ENCODE assay signal across 18 mouse cellular contexts in the genomic region with DNA sequence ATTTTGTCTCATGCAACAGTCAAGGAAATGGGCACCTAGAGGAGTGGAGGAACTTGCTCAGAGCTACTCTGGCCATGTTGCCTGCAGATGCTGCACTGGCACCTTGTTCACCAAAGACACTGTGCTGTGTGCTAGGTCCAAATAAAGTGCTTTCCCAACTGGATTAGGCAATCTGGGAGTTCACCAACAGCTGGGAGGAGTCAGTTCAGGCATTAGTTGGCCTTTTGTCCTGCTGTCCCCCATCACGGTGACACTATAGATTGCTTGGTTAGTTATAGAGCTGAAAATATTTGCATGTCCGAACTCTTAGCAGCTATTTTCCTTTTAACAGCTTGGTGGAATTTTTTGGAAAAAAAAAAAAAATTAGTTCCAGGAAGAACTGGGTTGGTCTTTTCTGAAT. TPM values are rescaled to one million over a fixed set of nuclear protein-coding genes. Genes with fewer than 3 reads are reported as not detected.
A peak's percentile ranks its signal among the peaks of the same experiment; 100 is the strongest.
DNase-seq lines count a peak whose midpoint lies in the region; ATAC-seq and TF ChIP-seq lines count a peak whose summit lies in the region.
"Had no signal": no experiment of that assay in that cellular context is flagged by ENCODE, and none has a peak within 500 bp of the region (broad histone marks: within the 10 kb centered on the region; RNA-seq: fewer than 3 reads in every experiment).

No protein-coding gene starts in this region.

- H3K9me3 ChIP-seq in heart, embryonic 10.5 days: no peaks in the 10 kb centered on the region
- H3K9me3 ChIP-seq in heart, embryonic 14.5 days (ENCODE audit: control insufficient read depth, low read length): no peaks in the 10 kb centered on the region
- no peaks in the 10 kb centered on the region for H3K9me3 ChIP-seq in lung, postnatal 0 days (ENCODE audit: low read length)
- H3K9me3 ChIP-seq in hindbrain, embryonic 16.5 days (ENCODE audit: control insufficient read depth, low read length): no peaks in the 10 kb centered on the region
- H3K9me3 ChIP-seq: embryonic facial prominence, embryonic 15.5 days; forebrain, embryonic 12.5 days; limb, embryonic 10.5 days had no signal

- H3K27me3 ChIP-seq in heart, embryonic 10.5 days (ENCODE audit: insufficient read depth, poor library complexity, severe bottlenecking): no peaks in the 10 kb centered on the region
- no peaks in the 10 kb centered on the region for H3K27me3 ChIP-seq in heart, embryonic 14.5 days (ENCODE audit: control insufficient read depth, insufficient read depth, low read length)
- H3K27me3 ChIP-seq in lung, postnatal 0 days (replicated peaks; ENCODE audit: insufficient read depth, low read length): no peaks in the 10 kb centered on the region
- no peaks in the 10 kb centered on the region for H3K27me3 ChIP-seq in hindbrain, embryonic 16.5 days (replicated peaks; ENCODE audit: control insufficient read depth, insufficient read depth, low read length)
- H3K27me3 ChIP-seq: embryonic facial prominence, embryonic 15.5 days; forebrain, embryonic 12.5 days had no signal

- peak; percentile 54 for TF ChIP-seq EP300 in lung, postnatal 0 days (IDR thresholded peaks at IDR 0.05)

- ATAC-seq in heart, embryonic 14.5 days (ENCODE audit: insufficient number of reproducible peaks, insufficient read depth, low FRiP score, low read depth): no peak
- peak; percentile 94 for ATAC-seq in lung, postnatal 0 days
- ATAC-seq in hindbrain, embryonic 16.5 days: no peak
- ATAC-seq: inflammation-experienced regulatory T-cells, adult 6 months had no signal

- peaks cover 17% of the 10 kb centered on the region for H3K4me1 ChIP-seq in heart, embryonic 10.5 days
- H3K4me1 ChIP-seq in heart, embryonic 14.5 days (ENCODE audit: control insufficient read depth in 2 of 2, insufficient read depth in 2 of 2, low read length in 2 of 2): peaks cover 18 to 28% of the 10 kb centered on the region in 2 experiments
- no peaks in the 10 kb centered on the region for H3K4me1 ChIP-seq in lung, postnatal 0 days (ENCODE audit: insufficient read depth, low read depth, low read length)
- H3K4me1 ChIP-seq in hindbrain, embryonic 16.5 days (ENCODE audit: control insufficient read depth, insufficient read depth, low read depth, low read length): no peaks in the 10 kb centered on the region; the same call in 1 of the 2 replicates
- H3K4me1 ChIP-seq: forebrain, embryonic 12.5 days; limb, embryonic 10.5 days had no signal

- H3K27ac ChIP-seq in heart, embryonic 10.5 days: no peak overlapping the region
- peak overlapping the region; percentile 31 to 79; a peak in 3 of 4 replicates for H3K27ac ChIP-seq in heart, embryonic 14.5 days (replicated peaks in 1 of 2; ENCODE audit: control insufficient read depth in 1 of 2, insufficient read depth in 1 of 2, low read depth in 2 of 2, low read length in 2 of 2)
- 0 out of 2 replicates have a peak overlapping the region, but pooled peaks have one; percentile 15 for H3K27ac ChIP-seq in lung, postnatal 0 days (ENCODE audit: low read length)
- no peak overlapping the region for H3K27ac ChIP-seq in hindbrain, embryonic 16.5 days (ENCODE audit: low read depth, low read length)
- H3K27ac ChIP-seq: embryonic facial prominence, embryonic 15.5 days; forebrain, embryonic 12.5 days; limb, embryonic 10.5 days had no signal

- no peak overlapping the region for H3K9ac ChIP-seq in heart, embryonic 14.5 days (ENCODE audit: low read length)
- H3K9ac ChIP-seq in lung, postnatal 0 days (replicated peaks; ENCODE audit: low read depth): no peak overlapping the region
- no peak overlapping the region for H3K9ac ChIP-seq in hindbrain, embryonic 16.5 days (ENCODE audit: low read depth, low read length)
- H3K9ac ChIP-seq: embryonic facial prominence, embryonic 15.5 days; forebrain, embryonic 12.5 days had no signal

- TF ChIP-seq CTCF in lung, postnatal 0 days (IDR thresholded peaks at IDR 0.05): no peak

- DNase-seq in heart, adult 11 months: peak; percentile 89
- DNase-seq in heart, embryonic 10.5 days (ENCODE audit: low spot score): no peak
- DNase-seq in NIH3T3 (ENCODE audit: low read depth): peak; percentile 28
- peak; percentile 86 for DNase-seq in lung, postnatal 0 days (ENCODE audit: low spot score)
- DNase-seq in cerebellum, adult 8-10 months: no peak
- DNase-seq: adrenal gland, postnatal 25 days; cerebellum, adult 9-11 months; midbrain, embryonic 14.5 days; thymus, postnatal 36 days had no signal

- H3K36me3 ChIP-seq in heart, embryonic 10.5 days: peaks cover 11% of the 10 kb centered on the region; the same call in 1 of the 2 replicates
- peaks cover 3% of the 10 kb centered on the region for H3K36me3 ChIP-seq in heart, embryonic 14.5 days (ENCODE audit: control insufficient read depth, insufficient read depth, low read length)
- no peaks in the 10 kb centered on the region for H3K36me3 ChIP-seq in lung, postnatal 0 days (ENCODE audit: insufficient read depth, low read length)
- H3K36me3 ChIP-seq in hindbrain, embryonic 16.5 days (ENCODE audit: control insufficient read depth, insufficient read depth, low read length): peaks cover 3% of the 10 kb centered on the region; the same call in 1 of the 2 replicates

- H3K4me3 ChIP-seq in heart, embryonic 10.5 days: no peak overlapping the region
- H3K4me3 ChIP-seq in heart, embryonic 14.5 days (ENCODE audit: control insufficient read depth in 1 of 2, insufficient read depth in 1 of 2, low read depth in 1 of 2, low read length in 2 of 2): no peak overlapping the region
- H3K4me3 ChIP-seq in lung, postnatal 0 days (ENCODE audit: low read depth, low read length): no peak overlapping the region
- H3K4me3 ChIP-seq in hindbrain, embryonic 16.5 days (ENCODE audit: low read length): no peak overlapping the region
- H3K4me3 ChIP-seq: embryonic facial prominence, embryonic 15.5 days; forebrain, embryonic 12.5 days; layer of hippocampus, adult 2 months; limb, embryonic 10.5 days had no signal

- 77% methylated on average over 2 of the region's 2 CpGs for WGBS in heart, embryonic 10.5 days
- 77% methylated on average over 2 of the region's 2 CpGs for WGBS in heart, embryonic 14.5 days
- 55% methylated on average over 2 of the region's 2 CpGs for WGBS in lung, postnatal 0 days
- 87% methylated on average over 2 of the region's 2 CpGs for WGBS in hindbrain, embryonic 16.5 days

- no peak overlapping the region for H3K4me2 ChIP-seq in heart, embryonic 14.5 days (ENCODE audit: low read length)
- no peak overlapping the region for H3K4me2 ChIP-seq in lung, postnatal 0 days (replicated peaks; ENCODE audit: low read depth, low read length)
- no peak overlapping the region for H3K4me2 ChIP-seq in hindbrain, embryonic 16.5 days (ENCODE audit: low read length)
- H3K4me2 ChIP-seq: embryonic facial prominence, embryonic 15.5 days; forebrain, embryonic 12.5 days had no signal

RNA-seq across cellular contexts. Expression of a gene that starts 48.5 kb away (rescaled TPM):
- polyA plus RNA-seq in heart, embryonic 10.5 days (2016; fragmentation: Nextera tagmentation; extraction: Ambion mirVana): 0.34 and 0.45 TPM in 2 replicates
- 0.20 TPM in 1 of 2 replicates, not detected in the other for polyA plus RNA-seq in heart, embryonic 14.5 days (2014; fragmentation: Nextera tagmentation; extraction: Ambion mirVana)
- polyA plus RNA-seq in lung, postnatal 0 days (2015; fragmentation: Nextera tagmentation; extraction: Ambion mirVana): 0.17 and 0.18 TPM in 2 replicates
- polyA plus RNA-seq in hindbrain, embryonic 16.5 days (2015; fragmentation: Nextera tagmentation; extraction: Ambion mirVana): 5.4 and 6.3 TPM in 2 replicates
- polyA plus RNA-seq: kidney, embryonic 14.5 days; spleen, adult 2 months had no signal

Comparison
In these comparisons a context has a peak if more than half of its experiments do, and no peak if none do; other contexts are left out.
1. DNase-seq: peak in heart, adult 11 months (single experiment), NIH3T3 (single experiment) and lung, postnatal 0 days (single experiment); none in heart, embryonic 10.5 days (single experiment) and cerebellum, adult 8-10 months (single experiment).
2. H3K27ac ChIP-seq: peak in heart, embryonic 14.5 days (2 of 2) and lung, postnatal 0 days (single experiment); none in heart, embryonic 10.5 days (single experiment) and hindbrain, embryonic 16.5 days (single experiment).